Mouse (Mus musculus) embryonic facial prominence, embryonic 15.5 days (tissue): ENCODE measurements at regions not wholly inside any gene's neighbourhood (a gene's known extent, or its start where the extent isn't known, plus 50 kb on each side); places are given as distances from the start of the nearest gene placed in this dataset.

ENCODE experiments used
- ATAC-seq: fragments of 200-750 bp; cut with Nextera tagmentation; 2 replicates; pipeline ENCODE4 v1.8.0; 2017; ENCODE audit warnings: low read depth, moderate TSS enrichment; ENCODE audit not compliant: insufficient number of reproducible peaks, low FRiP score, low TSS enrichment
- H3K27ac ChIP-seq: fragments of 300-500 bp; sonication (generic); replicated peaks from 2 replicates; pipeline ENCODE4 v1.5.1; 2015; ENCODE audit warnings: mild to moderate bottlenecking, inconsistent platforms
- H3K27me3 ChIP-seq: fragments of 300-500 bp; sonication (generic); 2 replicates; pipeline ENCODE4 v1.6.1; 2015; ENCODE audit warnings: inconsistent platforms
- H3K36me3 ChIP-seq: fragments of 300-500 bp; sonication (generic); 2 replicates; pipeline ENCODE4 v1.6.1; 2015; ENCODE audit warnings: mild to moderate bottlenecking, inconsistent platforms
- H3K4me1 ChIP-seq: fragments of 300-500 bp; sonication (generic); 2 replicates; pipeline ENCODE4 v1.6.1; 2015; ENCODE audit warnings: inconsistent platforms
- H3K4me2 ChIP-seq: fragments of 300-500 bp; sonication (generic); replicated peaks from 2 replicates; pipeline ENCODE4 v1.6.1; 2015; ENCODE audit warnings: mild to moderate bottlenecking, inconsistent platforms
- H3K4me3 ChIP-seq: fragments of 300-500 bp; sonication (generic); replicated peaks from 2 replicates; pipeline ENCODE4 v1.5.1; 2015; ENCODE audit warnings: mild to moderate bottlenecking, inconsistent platforms
- H3K9ac ChIP-seq: fragments of 300-500 bp; sonication (generic); 2 replicates; pipeline ENCODE4 v1.6.1; 2015; ENCODE audit warnings: inconsistent platforms
- H3K9me3 ChIP-seq: fragments of 300-500 bp; sonication (generic); replicated peaks from 2 replicates; pipeline ENCODE4 v1.6.1; 2016; ENCODE audit warnings: inconsistent platforms
- WGBS: fragments of 180-500 bp; shearing (Covaris S2); methylation state at CpG from one replicate; pipeline ENCODE4 v1.1.7; 2015; 5-methylcytosine and 5-hydroxymethylcytosine counted together

DNA sequence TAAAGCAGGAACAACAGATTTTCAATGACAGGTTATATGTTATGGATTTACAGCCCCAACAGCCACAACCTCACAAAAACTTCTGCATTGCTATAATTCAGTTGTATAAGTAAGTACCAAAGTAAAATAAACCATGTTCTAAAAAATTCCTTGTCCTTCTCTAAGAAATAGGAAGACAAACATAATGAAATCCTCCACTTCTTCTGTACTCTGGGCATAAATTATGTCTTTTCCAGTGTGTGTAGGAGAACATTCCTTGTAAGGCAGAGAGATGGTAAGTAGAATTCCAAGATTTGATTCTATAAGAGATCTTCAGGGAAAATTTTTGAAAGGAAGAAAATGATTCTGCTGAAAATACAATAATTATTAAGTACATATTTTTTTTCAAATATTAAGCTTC, 209.4 kb upstream of the Zc3h12c start:
- Histone ChIP-seq H3K4me1 (no peaks in the 10 kb centered on the region), H3K9ac (no peak overlapping the region), H3K4me3 (no peak overlapping the region), H3K27ac (no peak overlapping the region), H3K27me3 (no peaks in the 10 kb centered on the region), H3K36me3 (no peaks in the 10 kb centered on the region), H3K4me2 (no peak overlapping the region), H3K9me3 (no peaks in the 10 kb centered on the region)
- no peak for ATAC-seq

DNA sequence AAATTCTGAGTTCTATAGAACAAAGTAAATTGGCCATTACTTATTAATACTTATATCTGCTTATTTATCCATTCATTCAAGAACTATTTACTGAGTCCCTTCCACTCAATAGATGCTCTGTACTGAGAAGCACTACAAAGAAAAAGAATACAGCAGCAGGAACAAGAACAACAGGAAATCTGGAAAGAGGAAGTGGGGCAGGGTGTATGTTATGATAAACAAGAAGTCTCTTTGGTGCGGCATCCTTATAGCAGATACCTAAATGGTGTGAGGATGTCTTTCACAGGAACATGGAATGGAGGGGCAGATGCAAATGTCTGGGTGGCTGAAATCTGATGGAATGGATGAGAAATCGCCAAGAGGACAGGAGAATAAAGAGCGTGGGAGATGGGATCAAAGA, 208.5 kb upstream of the Zc3h12c start:
- Histone ChIP-seq H3K36me3 (no peaks in the 10 kb centered on the region), H3K4me2 (no peak overlapping the region), H3K4me3 (no peak overlapping the region), H3K4me1 (no peaks in the 10 kb centered on the region), H3K27ac (no peak overlapping the region), H3K27me3 (no peaks in the 10 kb centered on the region), H3K9ac (no peak overlapping the region), H3K9me3 (no peaks in the 10 kb centered on the region)
- WGBS = 77% methylated on average over 3 of the region's 3 CpGs
- ATAC-seq = no peak

DNA sequence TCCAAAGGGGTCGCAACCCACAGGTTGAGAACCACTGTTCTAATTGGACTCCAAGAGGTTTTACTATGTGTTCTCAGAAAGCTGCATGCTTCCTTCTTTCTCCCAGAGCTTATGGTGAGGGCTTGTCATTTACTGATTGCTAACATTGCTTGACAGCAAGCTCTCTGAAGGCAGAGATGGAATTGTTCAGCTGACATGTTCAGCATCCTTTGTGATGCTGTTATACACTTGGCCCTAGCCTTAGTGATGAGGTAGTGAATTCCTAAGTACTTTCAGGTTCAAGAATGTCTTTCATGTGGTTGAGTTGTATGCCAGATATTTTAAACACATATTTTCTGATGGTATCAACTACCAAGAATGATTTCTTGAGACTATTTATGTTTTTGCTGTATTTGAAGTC, 202.9 kb upstream of the Zc3h12c start:
- Histone ChIP-seq H3K27ac (no peak overlapping the region), H3K36me3 (no peaks in the 10 kb centered on the region), H3K9ac (no peak overlapping the region), H3K9me3 (no peaks in the 10 kb centered on the region), H3K4me1 (no peaks in the 10 kb centered on the region), H3K4me3 (no peak overlapping the region), H3K4me2 (no peak overlapping the region), H3K27me3 (no peaks in the 10 kb centered on the region)
- ATAC-seq = no peak
- 79% methylated on average over 1 of the region's 1 CpGs for WGBS

DNA sequence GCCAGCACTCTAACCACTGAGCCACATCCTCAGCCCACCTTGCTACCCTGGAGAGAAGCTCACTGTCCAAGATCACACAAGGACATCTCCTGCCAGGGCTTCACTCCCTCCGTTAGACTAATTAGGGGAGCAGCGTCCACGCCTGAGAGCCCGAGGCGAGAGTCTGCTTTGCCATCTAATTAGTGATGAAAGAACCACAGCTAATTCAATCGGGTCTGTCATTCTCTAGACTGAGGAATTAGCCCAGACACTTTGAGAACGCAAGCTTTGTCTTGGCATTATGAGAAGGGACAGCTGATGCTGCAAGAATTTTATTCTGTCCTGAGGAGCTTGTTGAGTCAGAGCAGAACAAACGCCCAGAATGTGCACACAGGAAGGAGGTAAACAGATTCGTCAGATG, 200.5 kb upstream of the Zc3h12c start:
- Histone ChIP-seq H3K27me3 (no peaks in the 10 kb centered on the region), H3K36me3 (no peaks in the 10 kb centered on the region), H3K4me3 (no peak overlapping the region), H3K4me1 (no peaks in the 10 kb centered on the region), H3K4me2 (no peak overlapping the region), H3K27ac (no peak overlapping the region), H3K9ac (no peak overlapping the region), H3K9me3 (no peaks in the 10 kb centered on the region)
- ATAC-seq = no peak
- WGBS = 25% methylated on average over 9 of the region's 9 CpGs

DNA sequence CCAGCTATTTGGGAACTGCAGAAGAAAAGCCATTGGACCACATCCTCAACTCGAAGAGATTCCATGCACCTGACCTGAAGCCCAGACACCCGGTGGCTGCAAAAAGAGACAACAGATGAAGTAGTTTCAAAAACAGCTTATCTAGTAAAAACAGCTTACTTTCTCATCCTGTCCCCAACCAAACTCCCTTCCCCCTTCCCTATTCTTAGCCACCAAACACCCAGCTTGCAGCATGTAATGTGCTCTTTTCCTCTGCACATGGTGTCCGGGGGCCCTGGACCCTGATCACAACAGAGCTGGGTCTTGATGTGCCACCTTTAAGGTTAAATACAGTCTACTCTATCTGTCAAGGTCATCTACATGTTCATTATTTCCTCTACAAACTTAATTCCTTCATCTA, 199.7 kb upstream of the Zc3h12c start:
- Histone ChIP-seq H3K4me2 (no peak overlapping the region), H3K9ac (no peak overlapping the region), H3K27ac (no peak overlapping the region), H3K27me3 (no peaks in the 10 kb centered on the region), H3K4me1 (no peaks in the 10 kb centered on the region), H3K9me3 (no peaks in the 10 kb centered on the region), H3K36me3 (no peaks in the 10 kb centered on the region), H3K4me3 (no peak overlapping the region)
- ATAC-seq = no peak
- WGBS = 83% methylated on average over 3 of the region's 3 CpGs

DNA sequence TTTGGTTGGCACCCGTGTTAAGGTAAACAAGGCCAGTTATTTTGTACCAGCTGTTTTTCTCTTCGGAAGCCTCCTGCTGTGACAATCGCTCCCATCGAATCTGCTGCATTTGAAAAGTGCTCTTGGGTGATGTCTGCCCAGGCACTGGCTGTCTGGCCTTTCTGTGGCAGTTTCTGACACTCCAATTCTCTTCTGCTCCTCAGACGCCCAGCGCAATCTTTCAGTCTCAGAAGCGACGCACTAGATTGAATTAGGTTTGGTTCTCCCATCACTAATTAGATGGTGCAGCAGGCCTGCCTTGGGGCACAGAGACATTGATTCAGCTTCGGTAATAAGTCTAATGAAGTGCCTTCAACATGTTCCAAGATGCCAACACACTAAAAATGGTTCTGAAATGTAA, 197.7 kb upstream of the Zc3h12c start:
- 42% methylated on average over 9 of the region's 9 CpGs for WGBS
- ATAC-seq = no peak

DNA sequence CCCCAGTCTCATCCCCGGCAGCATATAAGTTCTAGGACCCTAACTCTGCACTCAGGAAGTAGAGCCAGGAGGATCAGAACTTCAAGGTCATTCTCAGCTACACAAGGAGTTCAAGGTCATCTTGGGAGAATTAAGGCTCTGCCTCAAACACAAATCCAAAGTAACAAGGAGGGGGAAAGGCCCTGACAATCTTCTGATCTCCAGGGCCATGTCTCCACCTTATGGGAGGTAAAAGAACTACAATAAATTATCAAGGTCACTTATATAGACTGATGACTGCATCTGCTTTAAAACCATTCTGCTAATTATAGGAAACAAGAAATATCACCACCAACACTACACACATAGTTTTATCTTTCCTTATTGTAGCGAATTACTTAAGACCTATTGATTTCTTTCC, 193.2 kb upstream of the Zc3h12c start:
- Histone ChIP-seq H3K9me3 (no peaks in the 10 kb centered on the region), H3K9ac (no peak overlapping the region), H3K27me3 (no peaks in the 10 kb centered on the region), H3K4me3 (no peak overlapping the region), H3K27ac (no peak overlapping the region), H3K36me3 (no peaks in the 10 kb centered on the region), H3K4me1 (no peaks in the 10 kb centered on the region), H3K4me2 (no peak overlapping the region)
- ATAC-seq = no peak
- 83% methylated on average over 2 of the region's 2 CpGs for WGBS

More for the DNA sequence above, 197.7 kb upstream of the Zc3h12c start:
- H3K36me3 ChIP-seq = no peaks in the 10 kb centered on the region
- no peak overlapping the region for H3K4me3 ChIP-seq
- H3K9ac ChIP-seq = no peak overlapping the region
- no peaks in the 10 kb centered on the region for H3K27me3 ChIP-seq
- H3K9me3 ChIP-seq = no peaks in the 10 kb centered on the region
- H3K4me2 ChIP-seq = no peak overlapping the region
- no peaks in the 10 kb centered on the region for H3K4me1 ChIP-seq
- H3K27ac ChIP-seq = no peak overlapping the region

DNA sequence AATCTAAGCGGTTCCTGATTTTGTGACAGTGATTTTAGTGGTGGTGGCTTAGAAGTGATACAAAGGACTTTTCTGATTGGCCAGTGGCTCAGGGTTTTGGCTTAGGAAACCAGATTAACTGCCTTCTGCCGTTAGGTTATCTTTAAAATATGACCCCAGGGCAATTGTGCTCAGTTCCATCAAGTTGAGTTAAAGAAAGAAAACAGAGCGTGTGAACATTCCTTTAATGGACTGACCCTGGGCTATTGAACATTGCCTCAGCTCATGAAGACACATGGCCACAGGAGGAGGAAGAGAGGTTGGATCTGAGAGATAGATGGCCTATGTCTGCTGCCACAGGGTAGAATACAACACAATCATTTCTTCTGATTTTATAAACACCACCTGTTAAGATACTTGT, 191.0 kb upstream of the Zc3h12c start:
- H3K9ac ChIP-seq = no peak overlapping the region
- H3K27ac ChIP-seq = no peak overlapping the region
- H3K4me3 ChIP-seq = no peak overlapping the region
- 60% methylated on average over 3 of the region's 3 CpGs for WGBS
- H3K9me3 ChIP-seq = no peaks in the 10 kb centered on the region
- H3K4me2 ChIP-seq = no peak overlapping the region
- no peak for ATAC-seq
- H3K36me3 ChIP-seq = no peaks in the 10 kb centered on the region
- no peaks in the 10 kb centered on the region for H3K27me3 ChIP-seq
- no peaks in the 10 kb centered on the region for H3K4me1 ChIP-seq

DNA sequence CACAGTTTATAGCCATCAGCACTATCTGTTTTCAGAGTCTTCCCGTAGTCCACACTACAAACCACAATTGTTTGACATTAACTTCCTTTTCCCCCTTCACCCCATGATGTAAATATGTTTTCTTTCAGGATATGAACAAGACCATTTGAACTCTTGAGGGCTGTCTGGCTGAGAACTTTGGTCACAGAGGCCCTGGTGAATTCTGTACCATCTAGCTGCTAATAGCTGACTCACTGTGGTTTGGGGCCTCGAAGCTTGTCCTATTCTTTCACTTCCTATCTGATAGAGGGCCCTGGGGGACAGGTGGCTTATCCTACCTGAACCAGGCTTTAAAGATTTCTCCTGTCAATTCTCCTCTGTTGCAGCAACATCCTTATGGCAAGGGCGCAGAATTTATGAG, 188.2 kb upstream of the Zc3h12c start:
- no peak overlapping the region for H3K4me3 ChIP-seq
- H3K9me3 ChIP-seq = no peaks in the 10 kb centered on the region
- H3K27me3 ChIP-seq = no peaks in the 10 kb centered on the region
- no peak for ATAC-seq
- H3K36me3 ChIP-seq = no peaks in the 10 kb centered on the region
- no peaks in the 10 kb centered on the region for H3K4me1 ChIP-seq
- no peak overlapping the region for H3K9ac ChIP-seq
- no peak overlapping the region for H3K27ac ChIP-seq
- no peak overlapping the region for H3K4me2 ChIP-seq
- 62% methylated on average over 3 of the region's 3 CpGs for WGBS

DNA sequence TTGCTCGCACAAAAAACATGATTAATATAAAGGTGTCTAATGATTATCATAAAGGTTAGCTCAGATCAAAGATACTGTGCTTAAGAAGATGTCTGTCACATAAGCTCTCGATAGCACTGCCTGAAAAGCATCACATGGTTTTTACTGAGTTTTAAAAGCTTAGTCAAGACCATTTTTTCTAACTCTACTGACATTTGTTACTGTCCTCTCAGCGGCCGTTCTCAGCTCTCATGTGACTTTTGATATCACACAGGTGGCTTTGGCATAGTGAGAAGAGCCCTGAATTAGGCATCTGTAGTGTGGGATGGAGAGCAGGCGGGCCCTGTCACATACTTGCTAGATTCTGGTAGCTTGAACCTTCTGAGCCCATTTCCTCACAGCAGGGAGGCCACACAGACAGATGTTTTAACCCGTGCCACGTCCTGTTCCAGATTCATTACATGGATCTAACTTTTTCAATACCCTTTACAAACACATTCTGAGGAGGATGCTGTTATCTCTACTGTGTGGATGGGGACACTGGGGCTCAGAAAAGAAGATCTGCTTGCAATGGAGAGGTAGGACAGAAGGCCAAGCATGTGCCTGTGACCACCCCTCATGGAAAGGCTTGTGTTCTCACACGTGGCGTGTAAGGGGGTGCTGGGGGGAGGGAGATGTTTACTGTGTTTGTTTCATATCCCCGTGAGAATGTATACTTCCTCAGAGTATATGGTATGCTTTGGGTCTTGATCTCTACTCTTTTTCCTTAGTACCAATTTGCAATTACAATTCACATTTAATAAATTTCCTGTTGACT, 187.0 kb upstream of the Zc3h12c start:
- Histone ChIP-seq H3K4me3 (no peak overlapping the region), H3K36me3 (no peaks in the 10 kb centered on the region), H3K27me3 (no peaks in the 10 kb centered on the region), H3K27ac (no peak overlapping the region), H3K9me3 (no peaks in the 10 kb centered on the region), H3K9ac (no peak overlapping the region), H3K4me2 (no peak overlapping the region), H3K4me1 (no peaks in the 10 kb centered on the region)
- no peak for ATAC-seq
- 73% methylated on average over 10 of the region's 10 CpGs for WGBS

DNA sequence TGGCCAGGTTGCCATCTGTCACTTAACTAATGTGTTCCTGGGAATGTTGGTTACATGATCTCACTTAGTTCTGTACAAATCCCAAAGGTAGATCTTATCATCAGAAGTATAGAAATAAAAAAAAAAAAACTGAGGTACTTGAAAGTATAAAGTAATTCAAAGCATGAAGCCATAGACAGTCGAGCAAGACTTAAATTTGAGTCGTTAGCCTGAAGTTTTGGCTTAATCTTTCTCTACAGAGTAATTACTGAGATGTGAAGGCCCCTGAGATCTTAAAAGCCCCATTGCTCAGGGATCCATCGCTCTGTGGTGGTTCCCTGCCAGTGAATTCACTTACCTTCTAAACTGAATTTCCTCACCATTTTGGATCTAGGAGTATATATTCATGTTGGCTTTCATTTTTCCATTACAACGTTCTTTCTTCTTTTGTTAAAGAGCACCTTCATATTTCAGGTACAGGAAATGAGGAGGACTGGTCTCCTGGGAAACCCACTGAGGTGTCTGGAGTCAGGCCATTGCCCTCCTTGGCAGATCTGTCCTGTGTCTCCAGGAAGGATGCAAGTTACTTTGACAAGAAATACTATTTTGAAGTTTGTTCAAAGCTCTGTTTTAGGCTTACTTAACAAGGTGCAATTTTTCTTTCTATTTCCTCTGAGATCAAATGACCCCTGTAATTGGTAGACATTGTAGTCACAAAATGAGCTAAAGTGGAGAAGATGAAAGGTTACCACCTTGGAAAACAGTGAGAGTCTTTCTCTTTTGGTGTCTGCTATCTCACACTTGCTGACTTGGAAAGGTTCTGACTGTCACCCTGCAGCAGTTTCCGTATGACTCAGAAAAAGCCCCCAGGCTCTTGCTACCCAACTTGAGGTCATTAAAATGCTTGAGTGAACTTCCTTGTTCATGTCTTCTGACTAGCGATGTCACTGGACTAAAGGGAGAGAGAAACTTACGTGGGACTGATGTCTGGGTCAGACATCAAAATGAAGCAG, 180.5 kb upstream of the Zc3h12c start:
- Histone ChIP-seq H3K4me2 (no peak overlapping the region), H3K4me3 (no peak overlapping the region), H3K9me3 (no peaks in the 10 kb centered on the region), H3K36me3 (no peaks in the 10 kb centered on the region), H3K27ac (no peak overlapping the region), H3K4me1 (no peaks in the 10 kb centered on the region), H3K9ac (no peak overlapping the region), H3K27me3 (no peaks in the 10 kb centered on the region)
- ATAC-seq = no peak
- WGBS = 63% methylated on average over 7 of the region's 7 CpGs
